27 mouse cellular contexts compared by ENCODE assay signal in genomic region chr10:119839645-119840044, GRCm38 (mm10).
DNase-seq lines count a peak whose midpoint lies in the region; ATAC-seq and TF ChIP-seq lines count a peak whose summit lies in the region.
"Had no signal": no experiment of that assay in that cellular context is flagged by ENCODE, and none has a peak within 500 bp of the region (broad histone marks: within the 10 kb centered on the region; RNA-seq: fewer than 3 reads in every experiment).

No protein-coding gene starts in this region.

- H3K27me3 ChIP-seq in embryonic facial prominence, embryonic 13.5 days, result no peaks in the 10 kb centered on the region
- H3K27me3 ChIP-seq in embryonic facial prominence, embryonic 10.5 days (replicated peaks; ENCODE audit: low read depth, poor library complexity, severe bottlenecking), result no peaks in the 10 kb centered on the region
- H3K27me3 ChIP-seq in hindbrain, embryonic 10.5 days (ENCODE audit: insufficient read depth, poor library complexity, severe bottlenecking), result no peaks in the 10 kb centered on the region
- no peaks in the 10 kb centered on the region for H3K27me3 ChIP-seq in hindbrain, postnatal 0 days (ENCODE audit: insufficient read depth, low read length)
- H3K27me3 ChIP-seq in E14TG2a.4 (ENCODE audit: insufficient read depth, low read length), result 0 out of 2 replicates have a peak, but pooled peaks cover 2% of the 10 kb centered on the region
- H3K27me3 ChIP-seq in intestine, postnatal 0 days (replicated peaks; ENCODE audit: control insufficient read depth, insufficient read depth, low read length), result no peaks in the 10 kb centered on the region
- H3K27me3 ChIP-seq: hindbrain, embryonic 15.5 days; intestine, embryonic 15.5 days; limb, embryonic 13.5 days; midbrain, embryonic 13.5 days; neural tube, embryonic 12.5 days had no signal

- TF ChIP-seq CTCF in hindbrain, postnatal 0 days (IDR thresholded peaks at IDR 0.05; ENCODE audit: low read depth), result no peak
- TF ChIP-seq CTCF in E14TG2a.4 (conservative IDR thresholded peaks at IDR 0.05; ENCODE audit: low read length), result no peak
- TF ChIP-seq CTCF in intestine, postnatal 0 days (IDR thresholded peaks at IDR 0.05; ENCODE audit: low read depth), result no peak

- no peak overlapping the region for H3K4me2 ChIP-seq in embryonic facial prominence, embryonic 13.5 days
- no peak overlapping the region for H3K4me2 ChIP-seq in hindbrain, postnatal 0 days (ENCODE audit: low read depth, low read length)
- H3K4me2 ChIP-seq in intestine, postnatal 0 days (replicated peaks; ENCODE audit: low read depth), result no peak overlapping the region
- H3K4me2 ChIP-seq: hindbrain, embryonic 15.5 days; intestine, embryonic 15.5 days; limb, embryonic 13.5 days; liver, embryonic 11.5 days; midbrain, embryonic 13.5 days; neural tube, embryonic 12.5 days had no signal

- H3K36me3 ChIP-seq in embryonic facial prominence, embryonic 13.5 days, result no peaks in the 10 kb centered on the region
- H3K36me3 ChIP-seq in embryonic facial prominence, embryonic 10.5 days (replicated peaks), result no peaks in the 10 kb centered on the region
- no peaks in the 10 kb centered on the region for H3K36me3 ChIP-seq in hindbrain, embryonic 10.5 days
- H3K36me3 ChIP-seq in hindbrain, postnatal 0 days (ENCODE audit: insufficient read depth, low read length), result no peaks in the 10 kb centered on the region
- no peaks in the 10 kb centered on the region for H3K36me3 ChIP-seq in E14TG2a.4 (ENCODE audit: insufficient read depth, low read length)
- no peaks in the 10 kb centered on the region for H3K36me3 ChIP-seq in intestine, postnatal 0 days (ENCODE audit: control insufficient read depth, insufficient read depth)
- H3K36me3 ChIP-seq: hindbrain, embryonic 15.5 days; intestine, embryonic 15.5 days; limb, embryonic 13.5 days; midbrain, embryonic 13.5 days; neural tube, embryonic 12.5 days had no signal

- DNase-seq in embryonic facial prominence, embryonic 10.5 days (ENCODE audit: low spot score), result no peak
- DNase-seq in hindbrain, embryonic 10.5 days (ENCODE audit: low spot score), result no peak
- DNase-seq in hindbrain, postnatal 0 days (ENCODE audit: low spot score), result no peak
- DNase-seq in R1 (ENCODE audit: low read depth, low spot score), result peak; percentile 41
- DNase-seq in adrenal gland, postnatal 4 days (ENCODE audit: low spot score in 2 of 2), result no peak
- DNase-seq: adrenal gland, postnatal 10 days; cerebellum, adult 18-20 months; cerebellum, postnatal 14 days; gastrocnemius, postnatal 10 days; heart, postnatal 36 days; kidney, adult 8-10 months; kidney, postnatal 14 days; layer of hippocampus, adult 9-11 months; liver, postnatal 0 days; lung, postnatal 36 days; right cerebral cortex, adult 18-20 months; spleen, adult 18-20 months; thymus, postnatal 14 days had no signal

- H3K4me1 ChIP-seq in embryonic facial prominence, embryonic 13.5 days, result no peaks in the 10 kb centered on the region
- peaks cover 6% of the 10 kb centered on the region for H3K4me1 ChIP-seq in embryonic facial prominence, embryonic 10.5 days
- peaks cover 6% of the 10 kb centered on the region; the same call in 1 of the 2 replicates for H3K4me1 ChIP-seq in hindbrain, embryonic 10.5 days (replicated peaks)
- no peaks in the 10 kb centered on the region for H3K4me1 ChIP-seq in hindbrain, postnatal 0 days (ENCODE audit: insufficient read depth, low read length)
- peaks cover 22% of the 10 kb centered on the region for H3K4me1 ChIP-seq in E14TG2a.4 (replicated peaks; ENCODE audit: low read depth, low read length)
- H3K4me1 ChIP-seq in intestine, postnatal 0 days (replicated peaks; ENCODE audit: control insufficient read depth, insufficient read depth, low read length), result no peaks in the 10 kb centered on the region
- H3K4me1 ChIP-seq: intestine, embryonic 15.5 days; limb, embryonic 13.5 days had no signal

- H3K4me3 ChIP-seq in embryonic facial prominence, embryonic 13.5 days, result no peak overlapping the region
- no peak overlapping the region for H3K4me3 ChIP-seq in embryonic facial prominence, embryonic 10.5 days
- no peak overlapping the region for H3K4me3 ChIP-seq in hindbrain, embryonic 10.5 days
- no peak overlapping the region for H3K4me3 ChIP-seq in hindbrain, postnatal 0 days (ENCODE audit: low read length)
- H3K4me3 ChIP-seq in E14TG2a.4 (replicated peaks; ENCODE audit: low read length), result peak overlapping the region; percentile 51; the same call in 1 of the 2 replicates
- H3K4me3 ChIP-seq in intestine, postnatal 0 days (ENCODE audit: low read depth, low read length), result no peak overlapping the region
- H3K4me3 ChIP-seq: hindbrain, embryonic 15.5 days; intestine, embryonic 15.5 days; limb, embryonic 13.5 days; midbrain, embryonic 13.5 days; neural tube, embryonic 12.5 days had no signal

- H3K9ac ChIP-seq in embryonic facial prominence, embryonic 13.5 days, result no peak overlapping the region
- no peak overlapping the region for H3K9ac ChIP-seq in hindbrain, postnatal 0 days (replicated peaks; ENCODE audit: low read length)
- H3K9ac ChIP-seq in intestine, postnatal 0 days (ENCODE audit: low read depth, low read length), result no peak overlapping the region
- H3K9ac ChIP-seq: hindbrain, embryonic 15.5 days; intestine, embryonic 15.5 days; limb, embryonic 13.5 days; liver, postnatal 0 days; midbrain, embryonic 13.5 days; neural tube, embryonic 12.5 days had no signal

- 87% methylated on average over 11 of the region's 11 CpGs for WGBS in embryonic facial prominence, embryonic 13.5 days
- 74% methylated on average over 11 of the region's 11 CpGs for WGBS in embryonic facial prominence, embryonic 10.5 days
- 79% methylated on average over 11 of the region's 11 CpGs for WGBS in hindbrain, embryonic 10.5 days
- 88% methylated on average over 11 of the region's 11 CpGs for WGBS in hindbrain, postnatal 0 days
- 88% methylated on average over 11 of the region's 11 CpGs for WGBS in intestine, postnatal 0 days

- H3K27ac ChIP-seq in embryonic facial prominence, embryonic 13.5 days, result no peak overlapping the region
- H3K27ac ChIP-seq in embryonic facial prominence, embryonic 10.5 days (replicated peaks), result no peak overlapping the region; the same call in 1 of the 2 replicates
- peak overlapping the region; percentile 56; the same call in 1 of the 2 replicates for H3K27ac ChIP-seq in hindbrain, embryonic 10.5 days
- no peak overlapping the region for H3K27ac ChIP-seq in hindbrain, postnatal 0 days
- H3K27ac ChIP-seq in intestine, postnatal 0 days (ENCODE audit: low read depth, low read length), result no peak overlapping the region
- H3K27ac ChIP-seq: hindbrain, embryonic 15.5 days; intestine, embryonic 15.5 days; limb, embryonic 13.5 days; midbrain, embryonic 13.5 days; neural tube, embryonic 12.5 days had no signal

- peak; percentile 20; the same call in 1 of the 2 replicates for ATAC-seq in embryonic facial prominence, embryonic 13.5 days (ENCODE audit: insufficient number of reproducible peaks, insufficient read depth, low FRiP score, low TSS enrichment, low read depth)
- ATAC-seq in hindbrain, postnatal 0 days, result no peak
- ATAC-seq in intestine, postnatal 0 days, result no peak
- ATAC-seq: intestine, embryonic 15.5 days; liver, postnatal 0 days; midbrain, embryonic 13.5 days had no signal

- H3K9me3 ChIP-seq in embryonic facial prominence, embryonic 13.5 days, result no peaks in the 10 kb centered on the region
- H3K9me3 ChIP-seq in embryonic facial prominence, embryonic 10.5 days, result no peaks in the 10 kb centered on the region
- H3K9me3 ChIP-seq in hindbrain, embryonic 10.5 days, result no peaks in the 10 kb centered on the region
- no peaks in the 10 kb centered on the region for H3K9me3 ChIP-seq in hindbrain, postnatal 0 days (ENCODE audit: low read length)
- H3K9me3 ChIP-seq in E14TG2a.4 (ENCODE audit: low read length), result no peaks in the 10 kb centered on the region
- no peaks in the 10 kb centered on the region for H3K9me3 ChIP-seq in intestine, postnatal 0 days (ENCODE audit: control insufficient read depth)
- H3K9me3 ChIP-seq: hindbrain, embryonic 15.5 days; intestine, embryonic 15.5 days; limb, embryonic 13.5 days; midbrain, embryonic 13.5 days; neural tube, embryonic 12.5 days had no signal
